Mouse (Mus musculus) cerebellum, adult (tissue): Measurements from ENCODE around the gene Ssmem1.

Source experiments
- ATAC-seq: cut with Nextera tagmentation; 2 replicates; pipeline ENCODE4 v1.9.2; 2017; ENCODE audit warnings: mild to moderate bottlenecking, moderate library complexity, mixed read lengths; ENCODE audit not compliant: insufficient number of reproducible peaks, low FRiP score, low TSS enrichment

Gene Ssmem1

DNA sequence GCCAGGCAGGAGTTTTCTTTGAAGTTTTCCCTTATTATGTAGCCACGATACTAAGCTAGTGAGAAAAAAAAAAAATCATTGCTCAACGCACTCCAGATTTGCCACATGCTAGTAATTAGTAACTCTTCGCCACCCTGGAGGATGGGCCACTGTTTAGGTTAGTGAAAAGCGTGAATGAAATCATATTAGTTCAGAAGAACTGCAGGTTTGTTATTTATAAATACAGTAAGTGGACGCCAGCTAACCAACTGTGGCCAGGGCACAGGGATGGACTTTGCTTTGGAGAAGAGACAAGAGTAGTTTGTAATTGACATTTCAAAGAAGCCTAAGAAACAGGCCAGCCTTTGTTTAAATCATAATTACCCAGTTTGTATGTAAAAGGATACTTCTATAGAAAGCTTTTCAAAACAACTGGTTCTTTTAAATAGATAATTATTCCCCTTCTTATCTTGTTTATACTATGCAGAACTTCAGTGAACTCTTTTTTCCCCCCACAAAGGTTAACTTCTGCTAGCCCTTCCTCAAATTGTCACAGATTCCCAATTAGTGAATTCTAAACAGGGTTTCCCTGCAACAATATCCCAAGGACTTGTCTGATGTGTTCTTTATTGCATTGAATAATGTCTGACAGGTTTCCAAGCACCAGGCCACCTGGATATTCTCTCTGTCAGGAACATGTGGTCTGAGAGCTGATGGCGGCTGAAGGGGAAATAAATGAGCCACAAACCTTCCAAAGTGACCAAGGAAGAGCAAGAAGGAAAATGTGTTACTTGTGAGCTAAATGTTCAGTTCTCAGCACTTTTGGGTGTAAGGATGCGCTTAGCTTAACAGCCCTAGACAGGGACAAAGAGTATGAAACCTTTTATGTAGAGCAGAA is 16.0 kb downstream of the Ssmem1 start:
- ATAC-seq: no peak

DNA sequence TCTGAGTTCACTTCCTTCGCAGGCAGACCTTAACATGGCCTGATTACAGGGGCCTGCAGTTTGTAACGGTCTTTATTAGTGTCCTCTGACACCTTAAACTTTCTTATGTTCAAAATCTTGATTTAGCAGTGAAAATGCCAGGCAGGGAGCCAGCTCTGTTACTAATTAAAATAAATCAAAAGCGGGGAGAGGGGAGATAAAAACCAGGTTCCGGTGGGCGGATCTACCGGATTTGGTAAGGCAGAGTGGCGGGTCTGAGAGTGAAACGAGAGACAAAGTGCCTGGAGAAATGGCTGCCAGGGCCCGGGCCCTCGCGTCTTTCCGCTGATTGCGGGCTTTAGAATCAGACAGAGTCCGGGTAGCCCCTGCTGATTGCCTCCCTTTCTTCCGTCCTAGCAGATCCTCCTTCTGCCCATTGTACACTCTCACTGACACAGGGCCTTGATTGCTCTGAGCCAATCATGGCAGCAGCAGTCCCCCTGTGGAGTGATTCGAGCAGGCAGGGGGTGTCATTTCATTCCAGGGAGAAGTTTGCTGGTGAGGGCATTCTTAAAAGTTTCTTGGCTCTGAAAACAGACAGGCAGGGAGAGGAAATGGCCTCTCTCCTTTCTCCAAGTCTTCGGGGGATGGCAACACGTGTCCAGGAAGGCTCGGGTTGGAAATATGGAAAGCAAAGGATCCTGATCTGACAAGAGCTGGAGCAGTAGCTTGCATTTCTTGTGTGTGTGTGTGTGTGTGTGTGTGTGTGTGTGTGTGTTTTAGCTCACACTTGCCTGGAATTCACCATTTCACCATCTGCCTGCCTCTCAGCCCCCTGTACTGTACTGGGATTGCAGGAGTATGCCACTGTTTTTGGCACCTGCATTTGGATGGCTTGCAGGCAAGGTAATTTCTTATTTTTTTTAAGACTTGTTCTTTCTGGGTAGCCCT is 17.2 kb downstream of the Ssmem1 start:
- ATAC-seq: no peak

DNA sequence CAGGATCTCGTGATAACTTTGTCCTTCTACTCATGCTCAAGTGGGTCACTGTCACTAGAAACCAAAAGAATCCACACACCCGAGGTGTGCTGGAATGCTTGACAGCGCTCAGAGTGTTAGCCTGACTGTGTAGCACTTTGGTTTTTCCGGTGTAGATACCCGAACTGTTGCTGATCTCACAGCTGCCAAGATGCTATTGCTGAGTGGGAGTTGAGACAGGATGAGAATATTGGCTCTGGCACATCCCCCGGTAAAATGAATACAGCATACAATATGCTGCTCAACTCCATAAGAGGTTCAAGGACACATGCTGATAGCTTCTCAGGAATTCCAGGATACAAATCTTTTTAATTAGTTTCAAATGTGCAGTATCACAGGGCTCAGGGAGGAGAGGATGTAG is 19.2 kb downstream of the Ssmem1 start:
- no peak for ATAC-seq

DNA sequence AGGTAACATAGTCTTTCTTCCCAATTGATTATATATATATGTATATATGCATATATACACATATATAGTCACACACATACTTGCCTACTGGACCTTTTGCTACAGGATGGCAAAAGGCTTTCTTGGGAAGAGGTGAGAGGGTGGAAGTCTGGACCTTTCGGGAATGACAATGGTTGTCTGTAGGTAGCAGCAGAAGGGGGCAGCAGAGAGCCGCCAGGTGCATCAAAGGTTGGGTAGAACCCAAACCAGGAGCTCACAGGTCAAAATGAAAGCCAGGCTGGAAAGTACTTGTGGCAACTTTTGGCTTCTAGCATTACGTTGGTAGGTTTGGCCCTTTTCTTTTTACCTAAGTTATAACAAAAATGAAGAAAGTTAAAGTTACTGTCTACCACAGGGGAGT is 25.7 kb downstream of the Ssmem1 start:
- ATAC-seq: peak; percentile 61

DNA sequence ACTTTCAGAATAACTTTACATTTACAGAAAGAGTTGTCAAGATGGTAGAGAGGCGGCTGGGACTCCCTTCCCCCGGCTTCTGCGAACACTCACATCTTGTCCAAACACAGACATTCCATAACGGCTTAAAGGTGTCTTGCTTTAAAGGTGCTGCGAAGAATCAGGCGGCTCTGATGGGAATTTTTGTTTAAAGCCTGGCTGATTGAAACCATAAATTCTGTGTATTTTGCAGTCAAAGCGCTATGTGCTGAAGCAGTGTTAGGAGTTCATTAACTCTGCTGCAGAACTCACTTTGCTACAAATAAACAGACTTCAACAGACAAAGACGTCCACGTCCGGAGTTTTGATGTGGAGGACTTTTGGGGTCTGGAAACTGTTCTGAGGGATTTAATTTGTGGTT is 28.6 kb downstream of the Ssmem1 start:
- ATAC-seq: no peak

DNA sequence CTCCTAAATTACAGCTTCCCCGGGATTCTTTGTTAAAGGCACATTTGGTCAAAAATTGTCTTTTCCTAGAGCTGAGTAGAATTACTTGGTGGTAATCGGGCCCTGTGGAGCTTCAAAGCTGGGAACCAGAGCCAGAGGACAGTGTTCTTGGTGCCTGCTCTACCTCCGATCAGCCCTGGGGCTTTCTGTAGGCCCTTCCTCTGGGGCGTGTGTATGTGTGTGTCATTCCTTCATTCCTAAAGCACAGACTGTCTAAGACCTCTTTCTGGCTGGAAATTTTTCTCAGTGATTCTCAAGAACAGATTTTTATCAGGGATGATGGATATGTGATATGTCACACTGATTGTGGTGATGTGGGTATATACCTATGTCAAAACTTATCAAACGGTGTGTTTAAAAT is 29.2 kb downstream of the Ssmem1 start:
- ATAC-seq: no peak

DNA sequence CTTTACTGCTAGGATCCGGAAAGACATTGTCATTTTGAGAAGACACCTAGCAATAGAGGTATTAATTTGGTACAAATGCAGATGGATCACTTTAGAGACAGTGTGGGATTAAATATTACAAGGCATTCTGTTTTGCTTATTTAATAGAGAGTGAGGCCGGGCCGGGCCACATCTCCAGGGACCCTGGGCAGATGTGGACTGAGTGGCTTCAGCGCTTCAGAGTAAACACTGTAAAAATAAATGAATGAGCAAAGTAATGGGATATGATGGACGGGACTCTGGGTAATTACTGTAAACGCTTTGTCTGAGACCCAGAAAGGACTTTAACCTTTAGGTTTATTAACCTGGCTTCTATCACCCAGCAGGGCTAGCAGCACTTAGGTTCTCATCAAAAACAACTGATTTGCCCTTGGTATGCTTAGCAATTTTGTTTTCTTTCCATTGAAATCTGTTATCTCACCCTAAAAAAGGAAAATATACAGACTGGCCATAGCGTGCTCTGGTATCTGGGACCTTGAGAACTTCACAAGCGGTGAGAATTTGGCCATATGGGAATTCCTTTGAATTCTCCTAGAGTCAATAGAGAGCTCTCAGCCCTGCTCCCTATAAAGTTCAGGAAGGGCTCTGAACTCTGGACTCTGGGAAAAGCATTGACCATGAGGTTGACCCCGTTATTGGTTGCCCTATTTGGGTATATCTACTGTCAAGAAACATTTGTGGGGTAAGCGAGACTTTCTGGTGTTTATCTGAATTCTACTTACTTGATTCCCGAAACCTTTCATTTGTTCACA is 31.6 kb downstream of the Ssmem1 start, which contains the start of gene Cpa2:
TSS of gene Cpa2 (plus strand) at position 574 of the 791 bp plus-strand sequence.
- no peak for ATAC-seq

DNA sequence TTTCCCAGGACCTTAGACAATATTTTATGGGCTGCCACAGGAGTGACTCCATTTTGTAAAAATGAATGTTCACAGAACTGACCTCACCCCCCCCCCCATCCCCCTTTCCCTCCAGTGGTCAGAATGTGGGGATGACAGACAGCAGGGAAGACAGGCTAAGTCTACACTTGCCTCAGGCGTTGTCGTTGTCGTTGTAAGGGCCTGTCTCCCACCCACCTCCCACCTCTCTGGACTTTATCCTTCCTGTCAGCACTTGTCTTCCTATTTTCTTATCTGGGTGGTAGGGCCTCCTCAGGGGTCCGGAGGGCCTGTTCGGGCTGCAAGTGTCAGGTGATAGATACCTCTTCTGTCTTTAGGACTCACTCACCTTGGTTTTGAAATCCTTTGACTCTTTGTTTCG is 32.6 kb downstream of the Ssmem1 start:
- ATAC-seq: no peak

DNA sequence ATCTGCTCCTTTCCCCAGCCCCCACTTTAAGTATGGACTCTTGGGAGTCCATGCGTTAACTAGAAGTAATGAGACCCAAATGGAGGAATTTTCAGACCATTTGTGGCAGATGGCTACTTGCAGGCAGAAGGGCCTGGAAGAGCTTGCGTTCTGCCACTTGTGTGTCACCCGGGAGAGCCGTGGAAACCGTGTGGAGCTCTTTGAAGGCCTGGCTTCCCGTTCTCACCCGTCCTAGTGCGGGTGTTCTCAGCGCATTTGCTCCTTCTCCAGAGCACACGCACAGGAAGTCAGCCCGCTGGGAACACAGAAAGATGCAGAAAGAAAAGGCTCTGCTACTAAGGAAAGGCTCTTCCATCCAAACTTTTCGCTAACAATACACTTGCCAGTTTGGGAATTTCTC is 33.4 kb downstream of the Ssmem1 start:
- ATAC-seq: no peak

DNA sequence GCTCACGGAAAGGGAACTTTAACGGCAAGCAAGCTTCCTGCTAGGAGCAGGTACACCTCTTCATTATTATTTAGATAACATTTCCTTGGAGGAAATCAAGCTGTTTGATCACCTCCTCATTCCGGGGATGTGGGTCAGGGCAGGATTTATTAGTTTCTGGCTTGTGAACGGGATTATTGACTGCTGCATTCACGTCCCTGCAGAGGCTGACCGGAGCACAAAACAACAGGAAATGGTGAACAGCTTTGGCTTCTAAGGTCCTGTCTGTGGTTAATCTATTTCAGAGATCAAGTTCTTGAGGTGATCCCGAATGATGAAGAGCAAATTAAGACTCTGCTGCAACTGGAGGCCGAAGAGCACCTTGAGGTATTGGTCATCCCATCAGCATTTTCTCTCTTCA is 34.2 kb downstream of the Ssmem1 start:
- no peak for ATAC-seq

DNA sequence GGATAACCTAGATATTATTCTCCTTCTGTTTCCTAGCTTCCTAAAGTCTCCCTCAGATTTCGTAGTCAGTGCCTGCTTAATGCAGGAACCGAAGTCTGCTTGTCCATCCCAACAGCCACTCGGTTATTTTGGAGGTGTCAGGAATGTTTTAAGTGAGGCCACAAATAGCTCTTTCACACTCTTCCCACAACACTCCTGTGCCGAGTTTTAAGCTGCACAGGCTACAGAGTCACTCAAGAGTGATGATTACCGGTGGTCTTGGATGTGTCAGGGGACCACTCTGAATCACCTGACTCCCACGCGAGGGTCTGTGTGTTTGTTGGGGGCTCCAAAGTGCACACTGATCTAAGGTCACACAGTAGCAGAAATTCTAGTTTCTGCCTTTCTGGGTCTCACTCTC is 36.0 kb downstream of the Ssmem1 start:
- no peak for ATAC-seq

DNA sequence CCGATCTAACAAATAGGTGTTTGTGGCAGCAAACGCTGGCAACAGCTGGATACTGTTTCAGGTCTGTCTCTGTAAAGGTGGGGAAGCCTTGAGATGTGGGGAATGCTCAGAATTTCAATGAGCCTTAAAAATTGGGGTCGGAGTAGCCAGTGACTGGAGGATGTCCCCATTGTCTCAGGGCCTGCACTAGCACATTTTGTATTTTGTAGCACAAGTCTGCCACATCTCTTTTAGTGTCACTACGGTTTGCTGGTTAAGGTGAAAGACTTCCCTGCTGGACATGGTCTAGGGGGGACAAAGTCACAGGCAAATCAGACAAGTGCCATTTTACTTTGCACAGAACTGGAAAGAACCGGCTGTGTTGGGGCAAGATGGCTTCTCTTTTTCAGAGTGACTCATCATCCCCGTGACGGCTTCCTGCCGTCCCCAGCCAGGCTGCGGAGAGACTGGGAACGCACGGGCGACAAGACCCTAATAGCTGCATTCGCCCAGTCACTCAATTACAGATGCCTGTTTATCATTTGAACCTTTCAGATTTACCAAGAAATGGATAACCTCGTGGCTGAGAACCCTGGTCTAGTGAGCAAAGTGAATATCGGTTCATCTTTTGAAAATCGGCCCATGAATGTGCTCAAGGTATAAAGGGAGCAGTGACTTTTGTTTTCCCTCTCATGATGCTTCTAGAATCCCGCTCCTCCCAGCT is 37.1 kb downstream of the Ssmem1 start:
- peak; percentile 8; the same call in 1 of the 2 replicates for ATAC-seq

DNA sequence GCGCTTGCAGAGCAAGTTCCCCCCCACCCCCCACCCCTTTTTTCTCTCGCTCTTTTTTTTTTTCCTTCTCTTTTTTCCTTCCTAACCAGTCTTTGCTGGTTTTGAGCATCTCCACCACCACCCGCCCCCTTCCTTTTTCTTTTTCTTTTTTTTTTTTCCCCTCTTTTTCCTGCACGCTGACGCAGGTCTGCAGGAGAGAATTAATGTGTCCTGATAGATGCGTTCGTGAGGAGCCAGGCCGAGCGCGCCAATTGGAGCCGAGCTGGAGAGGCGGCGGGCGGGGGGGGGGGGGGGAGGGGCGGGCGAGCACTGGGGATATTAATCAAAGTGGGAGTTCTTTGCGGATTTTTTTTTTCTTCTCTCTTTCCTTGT is 37.6 kb downstream of the Ssmem1 start:
- ATAC-seq: 0 out of 2 replicates have a peak, but pooled peaks have one; percentile 58

DNA sequence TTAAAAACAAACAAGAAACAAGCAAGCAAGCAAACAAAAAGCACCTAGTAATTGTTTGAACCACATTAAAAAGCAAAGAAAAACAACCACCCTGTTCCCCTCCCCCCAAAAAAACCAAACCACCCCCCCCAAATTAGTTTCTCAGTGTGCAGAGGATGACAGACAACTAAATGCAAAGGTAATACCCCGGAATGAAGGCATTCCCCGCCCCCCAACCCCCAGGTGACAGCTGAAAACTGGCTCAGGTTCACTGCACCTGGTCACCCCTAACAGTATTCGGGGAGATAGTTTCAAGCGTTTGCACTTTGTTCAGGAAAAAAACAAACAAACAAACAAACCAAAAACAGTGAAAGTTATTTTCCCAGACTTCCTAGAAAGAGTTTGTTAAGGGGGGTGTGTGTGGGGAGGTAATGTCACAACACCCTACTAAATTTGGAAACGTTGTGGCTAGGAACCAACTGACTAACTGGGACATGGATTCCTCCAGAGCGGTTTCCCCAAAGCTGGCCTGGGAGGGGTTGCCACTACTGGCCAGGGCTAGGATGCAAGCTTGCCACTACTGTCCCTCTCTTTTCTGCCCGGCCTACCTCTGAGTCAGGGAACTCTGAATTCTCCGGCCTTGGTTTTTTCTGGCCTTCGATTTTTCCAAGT is 38.1 kb downstream of the Ssmem1 start:
- ATAC-seq: no peak

DNA sequence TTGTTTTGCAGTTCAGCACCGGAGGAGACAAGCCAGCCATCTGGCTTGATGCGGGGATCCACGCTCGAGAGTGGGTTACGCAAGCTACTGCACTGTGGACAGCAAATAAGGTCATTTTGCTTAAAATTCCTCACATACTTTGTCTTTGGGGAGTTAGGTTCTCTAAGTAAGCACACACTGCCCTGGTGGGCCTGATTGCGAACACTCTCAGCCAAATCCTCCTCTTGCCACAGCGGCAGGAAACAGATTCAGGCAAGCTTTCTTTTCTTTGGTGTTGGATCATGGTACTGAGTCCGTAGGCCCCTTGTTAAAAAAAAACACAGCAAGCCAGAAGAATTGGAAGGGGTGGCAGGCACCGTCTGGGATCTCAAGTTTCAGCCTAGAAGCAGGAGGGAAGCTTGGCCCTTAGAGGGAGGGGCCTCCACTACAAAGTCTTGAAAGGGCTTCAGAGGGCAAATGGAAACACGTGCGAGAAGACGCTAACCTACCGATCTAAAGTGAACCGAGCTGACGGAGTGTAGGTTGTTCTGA is 39.6 kb downstream of the Ssmem1 start:
- no peak for ATAC-seq

DNA sequence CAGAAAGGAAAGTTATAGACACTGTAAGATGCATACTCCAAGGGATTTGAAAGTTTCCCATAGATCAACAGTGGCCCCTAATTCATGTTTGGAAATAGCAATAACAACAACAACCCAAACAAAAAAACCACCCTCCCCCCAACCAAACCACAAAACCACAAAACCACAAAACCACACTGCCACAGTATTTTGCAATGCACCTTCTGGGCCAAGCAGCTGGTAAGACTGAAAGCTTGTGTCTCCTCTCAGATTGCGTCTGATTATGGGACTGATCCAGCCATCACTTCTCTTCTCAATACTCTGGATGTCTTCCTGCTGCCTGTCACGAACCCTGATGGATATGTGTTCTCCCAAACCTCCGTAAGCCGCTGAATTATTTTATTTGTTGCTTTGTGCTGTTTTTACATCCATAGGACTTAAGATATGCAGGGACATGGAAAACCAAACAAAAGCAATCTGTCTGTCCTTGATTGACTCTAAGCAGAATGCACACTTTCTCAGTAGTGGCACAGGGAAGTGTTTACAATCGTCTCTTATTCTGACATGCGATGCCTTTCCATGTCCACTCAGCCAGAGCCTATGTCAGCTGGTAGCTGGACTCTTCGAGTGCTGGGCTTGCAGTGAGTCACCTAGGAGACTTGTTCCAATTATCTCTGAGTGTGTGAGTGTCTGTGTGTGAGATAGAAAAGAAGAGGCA is 41.0 kb downstream of the Ssmem1 start:
- no peak for ATAC-seq

DNA sequence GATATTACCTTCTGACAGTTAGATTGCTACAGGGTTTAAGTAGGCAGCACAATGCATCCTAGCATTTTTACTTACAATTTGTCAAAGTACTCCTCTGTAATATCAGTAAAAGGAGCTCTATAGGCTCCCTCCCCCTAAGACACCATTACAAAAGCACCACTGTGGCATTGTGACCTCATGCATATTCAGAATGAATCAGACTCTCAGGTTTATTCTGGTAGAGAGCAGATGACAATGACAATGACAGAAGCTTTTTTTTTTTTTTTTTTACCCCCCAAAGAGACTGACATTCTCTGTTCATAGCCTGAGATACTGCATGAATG is 41.5 kb downstream of the Ssmem1 start:
- no peak for ATAC-seq

DNA sequence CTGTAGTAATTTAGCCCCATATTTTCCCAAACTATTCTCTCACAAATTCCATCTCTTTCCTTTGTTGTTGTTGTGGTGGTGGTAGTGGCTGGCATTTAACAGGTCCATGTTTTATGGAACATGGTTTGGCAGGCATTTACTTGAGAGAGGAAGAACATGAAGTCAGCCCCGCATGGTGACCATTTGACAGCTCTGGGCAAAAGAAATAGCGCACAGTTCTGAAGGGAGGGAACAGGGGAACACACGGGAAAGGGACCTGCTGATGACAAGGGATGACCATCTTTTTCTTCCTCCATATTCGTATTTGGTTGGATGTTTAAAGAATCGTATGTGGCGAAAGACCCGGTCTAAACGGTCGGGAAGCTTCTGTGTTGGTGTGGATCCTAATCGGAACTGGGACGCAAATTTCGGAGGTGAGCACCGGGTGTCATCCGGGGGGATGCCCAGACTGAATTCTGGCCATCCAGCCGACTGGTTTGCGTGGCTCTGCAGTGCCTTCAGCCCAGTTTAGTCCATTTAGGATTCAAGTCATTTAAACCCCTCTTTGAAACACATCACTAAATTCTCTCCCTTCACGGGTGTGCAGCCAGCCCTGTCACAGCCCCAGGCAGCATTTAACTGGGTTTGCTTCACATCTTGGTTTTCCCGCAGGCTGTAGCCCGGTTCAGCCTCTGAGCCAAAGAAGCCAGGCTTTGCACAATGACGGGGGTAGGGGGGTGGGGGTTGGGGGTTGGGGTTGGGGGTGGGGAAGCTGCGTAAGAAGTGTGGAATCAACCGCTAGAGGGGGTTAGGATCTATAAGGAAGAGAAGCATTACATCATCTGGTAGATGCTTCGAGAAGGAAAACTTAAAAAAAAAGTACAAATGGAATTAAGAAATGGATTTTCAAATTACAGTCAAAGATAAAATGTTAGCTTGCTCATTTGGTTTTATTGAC is 42.3 kb downstream of the Ssmem1 start:
- peak; percentile 41; the same call in 1 of the 2 replicates for ATAC-seq
